Mouse (Mus musculus): ENCODE results near the gene Rps6ka2. TPM values are rescaled to one million over a fixed set of nuclear protein-coding genes. Genes with fewer than 3 reads are reported as not detected.
"Not testable (repeated sequence)": the region's sequence is repeated elsewhere in the genome, so short reads cannot be mapped to it uniquely, and the experiment has no call there.

Gene Rps6ka2
- total RNA-seq, 2 experiments from 2014 or later, result 29.2 to 30.0 TPM

GRCm38 (mm10) chr17:7337381-7337780, 167.5 kb downstream of the Rps6ka2 start:
- not testable (repeated sequence) for DNase-seq (ENCODE audit: low spot score in 2 of 2)

GRCm38 (mm10) chr17:7348765-7349164, 178.8 kb downstream of the Rps6ka2 start:
- not testable (repeated sequence) for DNase-seq (ENCODE audit: low spot score in 2 of 2)

- not testable (repeated sequence) for DNase-seq (ENCODE audit: low spot score in 2 of 2)
Observed at GRCm38 (mm10) chr17:7352596-7352995, 182.7 kb downstream of the Rps6ka2 start, which contains the start of gene Ttll2. Gene Ttll2 (minus strand): TSS chr17:7352696.

Other genes starting within 250 kb of the Rps6ka2 start
- 10 to 100 TPM; 32.8 to 35.7 TPM for gene Rsph3b, start 221.4 kb upstream of the Rps6ka2 start, total RNA-seq (2021)
- 10 to 100 TPM; 22.1 to 23.6 TPM for gene Tagap1, start 209.0 kb upstream of the Rps6ka2 start, total RNA-seq (2021)
- 10 to 100 TPM; 44.1 to 62.0 TPM for gene Rnaset2b, start 199.5 kb upstream of the Rps6ka2 start, total RNA-seq (2021)
- under 1 TPM; 0.19 to 0.25 TPM for gene Gm49721, start 191.2 kb upstream of the Rps6ka2 start, total RNA-seq (2021)
- under 1 TPM; 0.48 to 0.55 TPM for gene Gm1604a, start 144.5 kb upstream of the Rps6ka2 start, total RNA-seq (2021)
- gene Tcp10a, start 154.5 kb downstream of the Rps6ka2 start, total RNA-seq (2021), result under 1 TPM in 1 of 2 experiments, not detected in 1; 0.16 TPM
- not detected for gene Ttll2, start 182.6 kb downstream of the Rps6ka2 start, total RNA-seq (2021)
- not detected for gene Gm49630, start 201.9 kb downstream of the Rps6ka2 start, total RNA-seq (2021)
- gene Unc93a2, start 215.3 kb downstream of the Rps6ka2 start, total RNA-seq (2021), result not detected

All from layer of hippocampus, postnatal 14 days (tissue).